Mouse (Mus musculus) lung, postnatal 0 days (tissue): ENCODE results near the gene Art4. TPM values are rescaled to one million over a fixed set of nuclear protein-coding genes. Genes with fewer than 3 reads are reported as not detected.

Experiments used
- ATAC-seq: fragments of 200-750 bp; cut with Nextera tagmentation; 2 replicates; pipeline ENCODE4 v1.8.0; 2017; ENCODE audit warnings: moderate library complexity
- DNase-seq: peaks from one replicate; pipeline ENCODE4 v3.0.0-alpha.2; 2016; ENCODE audit warnings: low spot score
- H3K27ac ChIP-seq: fragments of 300-500 bp; sonication (generic); 2 replicates; pipeline ENCODE4 v1.5.1; 2014; ENCODE audit warnings: antibody characterized with exemption, mild to moderate bottlenecking, low read length, mixed read lengths
- H3K27me3 ChIP-seq: fragments of 300-500 bp; sonication (generic); replicated peaks from 2 replicates; pipeline ENCODE4 v1.6.1; 2014; ENCODE audit warnings: low read length, mixed read lengths; ENCODE audit not compliant: insufficient read depth
- H3K36me3 ChIP-seq: fragments of 300-500 bp; sonication (generic); 2 replicates; pipeline ENCODE4 v1.6.1; 2014; ENCODE audit warnings: low read length, mixed read lengths; ENCODE audit not compliant: insufficient read depth
- H3K4me1 ChIP-seq: fragments of 300-500 bp; sonication (generic); 2 replicates; pipeline ENCODE4 v1.6.1; 2014; ENCODE audit warnings: antibody characterized with exemption, low read depth, low read length, mixed read lengths; ENCODE audit not compliant: insufficient read depth
- H3K4me2 ChIP-seq: fragments of 300-500 bp; sonication (generic); replicated peaks from 2 replicates; pipeline ENCODE4 v1.6.1; 2014; ENCODE audit warnings: low read depth, mild to moderate bottlenecking, low read length, moderate library complexity, mixed read lengths
- H3K4me3 ChIP-seq: fragments of 300-500 bp; sonication (generic); 2 replicates; pipeline ENCODE4 v1.5.1; 2014; ENCODE audit warnings: low read depth, low read length
- H3K9ac ChIP-seq: fragments of 300-500 bp; sonication (generic); replicated peaks from 2 replicates; pipeline ENCODE4 v1.6.1; 2014; ENCODE audit warnings: low read depth, mild to moderate bottlenecking
- H3K9me3 ChIP-seq: fragments of 300-500 bp; sonication (generic); 2 replicates; pipeline ENCODE4 v1.6.1; 2016; ENCODE audit warnings: low read length, mixed read lengths
- CTCF ChIP-seq: IDR thresholded peaks from 2 replicates; pipeline ENCODE4 v1.5.1; 2016; ENCODE audit warnings: antibody characterized with exemption, mild to moderate bottlenecking
- EP300 ChIP-seq: IDR thresholded peaks from 2 replicates; pipeline ENCODE4 v1.6.1; 2016; ENCODE audit warnings: antibody characterized with exemption, mild to moderate bottlenecking, control low read depth
- WGBS: fragments of 180-500 bp; shearing (Covaris S2); extraction: QIAGEN DNeasy Blood & Tissue Kit; methylation state at CpG from one replicate; pipeline ENCODE4 v1.1.7; 2014; 5-methylcytosine and 5-hydroxymethylcytosine counted together
- polyA plus RNA-seq: library from polyadenylated mRNA; unstranded; fragments of >200 nt; fragmentation: Nextera tagmentation; extraction: Ambion mirVana; gene quantifications from 2 replicates; pipeline ENCODE4 v1.2.1, GENCODE M21; 2015

Art4 gene
- polyA plus RNA-seq, 1 experiment from 2014 or later: 7.9 TPM

- Histone ChIP-seq H3K9me3 (no peaks in the 10 kb centered on the region), H3K27me3 (no peaks in the 10 kb centered on the region), H3K4me3 (peak within 1 kb of the TSS; percentile 34), H3K4me1 (no peaks in the 10 kb centered on the region), H3K4me2 (peak within 1 kb of the TSS; percentile 30), H3K27ac (peak within 1 kb of the TSS; percentile 68), H3K9ac (peak within 1 kb of the TSS; percentile 47), H3K36me3 (no peaks in the 10 kb centered on the region)
- DNase-seq (peak; percentile 79), ATAC-seq (peak; percentile 83)
- TF ChIP-seq EP300 (no peak), CTCF (no peak)
- WGBS: 30% methylated on average over 9 of the region's 9 CpGs
Observed at GRCm38 (mm10) chr6:136875670-136876069, 18.1 kb upstream of the Art4 start, which contains the start of gene Mgp. Mgp (minus strand) TSS chr6:136875823.

- TF ChIP-seq CTCF (no peak), EP300 (no peak)
- Histone ChIP-seq H3K4me3 (peak overlapping the region; percentile 34; the same call in 1 of the 2 replicates), H3K36me3 (no peaks in the 10 kb centered on the region), H3K9ac (peak overlapping the region; percentile 47), H3K27me3 (no peaks in the 10 kb centered on the region), H3K9me3 (no peaks in the 10 kb centered on the region), H3K4me1 (no peaks in the 10 kb centered on the region), H3K27ac (peak overlapping the region; percentile 34), H3K4me2 (peak overlapping the region; percentile 30; the same call in 1 of the 2 replicates)
- DNase-seq (peak; percentile 54), ATAC-seq (0 out of 2 replicates have a peak, but pooled peaks have one; percentile 25)
- 18% methylated on average over 8 of the region's 8 CpGs for whole genome bisulfite sequencing
Observed at GRCm38 (mm10) chr6:136874599-136874998, 17.1 kb upstream of the Art4 start.

GRCm38 (mm10) chr6:136868921-136869320 is 11.4 kb upstream of the Art4 start:
- Histone ChIP-seq H3K36me3 (no peaks in the 10 kb centered on the region), H3K4me3 (no peak overlapping the region), H3K9me3 (no peaks in the 10 kb centered on the region), H3K9ac (no peak overlapping the region), H3K4me1 (no peaks in the 10 kb centered on the region), H3K27ac (no peak overlapping the region), H3K27me3 (no peaks in the 10 kb centered on the region), H3K4me2 (no peak overlapping the region)
- no peak for DNase-seq
- TF ChIP-seq EP300: no peak
- TF ChIP-seq CTCF: no peak
- 52% methylated on average over 5 of the region's 5 CpGs for WGBS
- ATAC-seq: no peak

- Histone ChIP-seq H3K4me1 (no peaks in the 10 kb centered on the region), H3K36me3 (no peaks in the 10 kb centered on the region), H3K9me3 (no peaks in the 10 kb centered on the region), H3K9ac (no peak overlapping the region), H3K27me3 (no peaks in the 10 kb centered on the region), H3K4me2 (no peak overlapping the region), H3K4me3 (no peak overlapping the region), H3K27ac (peak overlapping the region; percentile 38; the same call in 1 of the 2 replicates)
- ATAC-seq (no peak), DNase-seq (no peak)
- no peak for TF ChIP-seq EP300
- TF ChIP-seq CTCF: no peak
- 62% methylated on average over 4 of the region's 4 CpGs for WGBS
Observed at GRCm38 (mm10) chr6:136866150-136866549, 8.6 kb upstream of the Art4 start.

GRCm38 (mm10) chr6:136865360-136865759 is 7.8 kb upstream of the Art4 start:
- H3K9me3 ChIP-seq: no peaks in the 10 kb centered on the region
- no peak for TF ChIP-seq EP300
- TF ChIP-seq CTCF: no peak
- DNase-seq (no peak), ATAC-seq (no peak)
- WGBS: 87% methylated on average over 5 of the region's 5 CpGs
- H3K27me3 ChIP-seq: no peaks in the 10 kb centered on the region
- H3K27ac ChIP-seq: no peak overlapping the region
- H3K36me3 ChIP-seq: no peaks in the 10 kb centered on the region
- no peak overlapping the region for H3K9ac ChIP-seq
- no peak overlapping the region for H3K4me3 ChIP-seq
- H3K4me2 ChIP-seq: no peak overlapping the region
- H3K4me1 ChIP-seq: no peaks in the 10 kb centered on the region

- 0 out of 2 replicates have a peak overlapping the region, but pooled peaks have one; percentile 16 for H3K27ac ChIP-seq
- TF ChIP-seq CTCF: peak; percentile 93
- TF ChIP-seq EP300: no peak
- 0 out of 2 replicates have a peak overlapping the region, but pooled peaks have one; percentile 3 for H3K9ac ChIP-seq
- peak; percentile 90 for DNase-seq
- H3K9me3 ChIP-seq: no peaks in the 10 kb centered on the region
- H3K36me3 ChIP-seq: no peaks in the 10 kb centered on the region
- no peak overlapping the region for H3K4me3 ChIP-seq
- ATAC-seq: 0 out of 2 replicates have a peak, but pooled peaks have one; percentile 29
- WGBS: 26% methylated on average over 9 of the region's 9 CpGs
- H3K27me3 ChIP-seq: no peaks in the 10 kb centered on the region
- H3K4me1 ChIP-seq: peaks cover 14% of the 10 kb centered on the region; the same call in 1 of the 2 replicates
- H3K4me2 ChIP-seq: peak overlapping the region; percentile 23
Observed at GRCm38 (mm10) chr6:136861020-136861419, 3.5 kb upstream of the Art4 start.
